Mouse (Mus musculus): Measurements from ENCODE around the gene Mex3d.

DNA sequence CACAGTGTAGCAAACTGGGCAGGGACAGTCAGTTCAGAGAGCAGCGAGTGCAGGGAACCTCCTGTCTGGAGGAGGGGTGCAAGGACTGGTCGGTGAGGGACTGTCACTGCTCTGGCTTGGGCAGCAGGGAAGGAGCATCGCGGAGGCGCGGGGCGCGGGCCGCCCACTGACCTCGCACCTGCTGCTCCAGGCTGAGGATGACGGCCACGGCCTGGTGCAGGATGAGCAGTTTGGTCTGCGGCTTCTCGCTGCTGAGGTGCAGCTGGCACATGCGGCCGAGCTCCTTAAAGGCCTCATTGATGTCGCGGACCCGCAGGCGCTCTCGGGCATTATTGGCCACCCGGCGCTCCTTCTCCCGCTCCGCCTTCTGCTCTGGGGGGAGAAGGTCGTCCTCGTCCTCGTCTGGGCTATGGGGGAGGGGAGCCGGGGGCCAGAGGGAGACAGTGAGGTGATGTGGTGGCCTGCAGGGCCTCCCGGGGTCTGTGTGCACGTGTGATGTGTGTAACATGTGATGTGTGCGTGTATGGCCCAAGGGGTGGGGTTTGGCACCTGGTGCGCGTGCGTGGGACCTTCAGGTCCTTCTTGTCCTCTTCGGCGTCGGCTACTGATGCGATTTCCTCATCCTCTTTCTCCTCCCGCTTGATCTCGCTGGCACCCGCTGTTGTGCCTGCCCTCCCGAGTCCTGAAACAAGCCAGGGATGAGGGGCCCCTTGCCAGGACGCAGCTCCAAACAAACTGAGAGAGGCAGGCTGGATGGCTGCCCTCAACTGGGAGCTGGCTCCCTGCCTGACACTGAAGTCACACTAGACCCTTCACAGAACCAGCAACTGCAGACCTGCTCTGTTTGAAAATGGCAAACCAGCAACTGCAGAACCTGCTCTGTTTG, 25.4 kb upstream of the Mex3d start:
- no peak for TF ChIP-seq CTCF (IDR thresholded peaks at IDR 0.05; ENCODE audit: borderline replicate concordance, control insufficient read depth, extremely low read depth, insufficient read depth, low read length, poor library complexity)
- TF ChIP-seq POLR2A (IDR thresholded peaks at IDR 0.05; ENCODE audit: control insufficient read depth, extremely low read depth, insufficient read depth, low read length, poor library complexity), result no peak
